Mouse (Mus musculus) heart, embryonic 11.5 days (tissue): ENCODE results near the gene Sipa1l2. TPM values are rescaled to one million over a fixed set of nuclear protein-coding genes. Genes with fewer than 3 reads are reported as not detected.
A peak's percentile ranks its signal among the peaks of the same experiment; 100 is the strongest.

ENCODE experiments used
- ATAC-seq: fragments of 200-750 bp; cut with Nextera tagmentation; replicated peaks from 2 replicates; pipeline ENCODE4 v1.8.0; 2017; ENCODE audit warnings: moderate library complexity; ENCODE audit not compliant: insufficient number of reproducible peaks, low FRiP score, low TSS enrichment
- H3K27ac ChIP-seq: fragments of 300-500 bp; sonication (generic); 2 replicates; pipeline ENCODE4 v1.5.1; 2014; ENCODE audit warnings: mild to moderate bottlenecking, low read depth, low read length
- H3K27me3 ChIP-seq: fragments of 300-500 bp; sonication (generic); 2 replicates; pipeline ENCODE4 v1.6.1; 2014; ENCODE audit warnings: mild to moderate bottlenecking, low read length, mixed read lengths; ENCODE audit not compliant: control insufficient read depth, insufficient read depth
- H3K36me3 ChIP-seq: fragments of 300-500 bp; sonication (generic); 2 replicates; pipeline ENCODE4 v1.6.1; 2014; ENCODE audit warnings: mild to moderate bottlenecking, low read length, moderate library complexity, mixed read lengths; ENCODE audit not compliant: control insufficient read depth, insufficient read depth
- H3K4me1 ChIP-seq: fragments of 300-500 bp; sonication (generic); 2 replicates; pipeline ENCODE4 v1.6.1; 2014; ENCODE audit warnings: low read length; ENCODE audit not compliant: control insufficient read depth, insufficient read depth
- H3K4me2 ChIP-seq: fragments of 300-500 bp; sonication (generic); 2 replicates; pipeline ENCODE4 v1.6.1; 2014; ENCODE audit warnings: mild to moderate bottlenecking, moderate library complexity
- H3K4me3 ChIP-seq: fragments of 300-500 bp; sonication (generic); 2 replicates; pipeline ENCODE4 v1.5.1; 2014; ENCODE audit warnings: low read depth, low read length
- H3K9ac ChIP-seq: fragments of 300-500 bp; sonication (generic); 2 replicates; pipeline ENCODE4 v1.6.1; 2014; ENCODE audit warnings: mild to moderate bottlenecking, low read depth, low read length, moderate library complexity
- H3K9me3 ChIP-seq: fragments of 300-500 bp; sonication (generic); replicated peaks from 2 replicates; pipeline ENCODE4 v1.6.1; 2016; ENCODE audit warnings: low read length; ENCODE audit not compliant: control insufficient read depth
- WGBS: fragments of 180-500 bp; shearing (Covaris S2); extraction: QIAGEN DNeasy Blood & Tissue Kit; methylation state at CpG from one replicate; pipeline ENCODE4 v1.1.7; 2014; ENCODE audit not compliant: insufficient replicate concordance; 5-methylcytosine and 5-hydroxymethylcytosine counted together
- polyA plus RNA-seq: library from polyadenylated mRNA; unstranded; fragments of >200 nt; fragmentation: Nextera tagmentation; extraction: Ambion mirVana; gene quantifications from 2 replicates; pipeline ENCODE4 v1.2.1, GENCODE M21; 2014

The Sipa1l2 gene
- polyA plus RNA-seq, 1 experiment from 2014 or later = 16.8 TPM

- Histone ChIP-seq H3K4me2 (no peak overlapping the region), H3K4me3 (no peak overlapping the region), H3K27me3 (no peaks in the 10 kb centered on the region), H3K9ac (no peak overlapping the region), H3K4me1 (peaks cover 72% of the 10 kb centered on the region), H3K36me3 (no peaks in the 10 kb centered on the region), H3K27ac (peak overlapping the region; percentile 36), H3K9me3 (no peaks in the 10 kb centered on the region)
- 47% methylated on average over 10 of the region's 10 CpGs for WGBS
- 0 out of 2 replicates have a peak, but pooled peaks have one; percentile 24 for ATAC-seq
These were observed 71.1 kb downstream of the Sipa1l2 start for GRCm38 (mm10) chr8:125498508-125498907.

GRCm38 (mm10) chr8:125495545-125495944 lies 74.1 kb downstream of the Sipa1l2 start:
- Histone ChIP-seq H3K9me3 (no peaks in the 10 kb centered on the region), H3K4me2 (no peak overlapping the region), H3K27ac (peak overlapping the region; percentile 29; the same call in 1 of the 2 replicates), H3K36me3 (peaks cover 9% of the 10 kb centered on the region; the same call in 1 of the 2 replicates), H3K27me3 (no peaks in the 10 kb centered on the region), H3K9ac (no peak overlapping the region), H3K4me3 (no peak overlapping the region), H3K4me1 (peaks cover 74% of the 10 kb centered on the region)
- no peak for ATAC-seq
- 75% methylated on average over 2 of the region's 2 CpGs for WGBS

- no peaks in the 10 kb centered on the region for H3K27me3 ChIP-seq
- H3K27ac ChIP-seq = no peak overlapping the region
- no peak for ATAC-seq
- peaks cover 9% of the 10 kb centered on the region; the same call in 1 of the 2 replicates for H3K36me3 ChIP-seq
- H3K4me2 ChIP-seq = no peak overlapping the region
- peaks cover 64% of the 10 kb centered on the region for H3K4me1 ChIP-seq
- H3K9ac ChIP-seq = no peak overlapping the region
- WGBS = 53% methylated on average over 6 of the region's 6 CpGs
- no peak overlapping the region for H3K4me3 ChIP-seq
- H3K9me3 ChIP-seq = no peaks in the 10 kb centered on the region
These were observed 76.3 kb downstream of the Sipa1l2 start for GRCm38 (mm10) chr8:125493254-125493815.

- Histone ChIP-seq H3K9ac (no peak overlapping the region), H3K9me3 (no peaks in the 10 kb centered on the region), H3K27me3 (no peaks in the 10 kb centered on the region), H3K36me3 (peaks cover 13% of the 10 kb centered on the region; the same call in 1 of the 2 replicates), H3K4me1 (peaks cover 59% of the 10 kb centered on the region), H3K4me3 (no peak overlapping the region), H3K27ac (no peak overlapping the region), H3K4me2 (no peak overlapping the region)
- 44% methylated on average over 11 of the region's 11 CpGs for WGBS
- ATAC-seq = no peak
These were observed 77.2 kb downstream of the Sipa1l2 start for GRCm38 (mm10) chr8:125492416-125492815.

GRCm38 (mm10) chr8:125488747-125489146 lies 80.9 kb downstream of the Sipa1l2 start:
- 50% methylated on average over 1 of the region's 1 CpGs for WGBS
- H3K9me3 ChIP-seq = no peaks in the 10 kb centered on the region
- H3K27ac ChIP-seq = peak overlapping the region; percentile 7; the same call in 1 of the 2 replicates
- no peak for ATAC-seq
- no peak overlapping the region for H3K4me2 ChIP-seq
- peaks cover 41% of the 10 kb centered on the region for H3K4me1 ChIP-seq
- H3K27me3 ChIP-seq = no peaks in the 10 kb centered on the region
- H3K36me3 ChIP-seq = peaks cover 19% of the 10 kb centered on the region; the same call in 1 of the 2 replicates
- no peak overlapping the region for H3K4me3 ChIP-seq
- no peak overlapping the region for H3K9ac ChIP-seq

GRCm38 (mm10) chr8:125485715-125486114 lies 83.9 kb downstream of the Sipa1l2 start:
- Histone ChIP-seq H3K9ac (no peak overlapping the region), H3K4me2 (no peak overlapping the region), H3K9me3 (no peaks in the 10 kb centered on the region), H3K27ac (no peak overlapping the region), H3K27me3 (no peaks in the 10 kb centered on the region), H3K4me3 (no peak overlapping the region), H3K4me1 (peaks cover 35% of the 10 kb centered on the region), H3K36me3 (peaks cover 23% of the 10 kb centered on the region)
- WGBS = 79% methylated on average over 3 of the region's 3 CpGs
- no peak for ATAC-seq

GRCm38 (mm10) chr8:125484530-125485196 lies 84.9 kb downstream of the Sipa1l2 start:
- Histone ChIP-seq H3K27ac (peak overlapping the region; percentile 59), H3K4me1 (peaks cover 35% of the 10 kb centered on the region), H3K4me2 (no peak overlapping the region), H3K9ac (no peak overlapping the region), H3K36me3 (peaks cover 30% of the 10 kb centered on the region), H3K9me3 (no peaks in the 10 kb centered on the region), H3K27me3 (no peaks in the 10 kb centered on the region), H3K4me3 (no peak overlapping the region)
- 54% methylated on average over 7 of the region's 7 CpGs for WGBS
- ATAC-seq = no peak

GRCm38 (mm10) chr8:125482491-125483096 lies 87.0 kb downstream of the Sipa1l2 start:
- Histone ChIP-seq H3K4me1 (peaks cover 25% of the 10 kb centered on the region), H3K4me2 (no peak overlapping the region), H3K27ac (no peak overlapping the region), H3K4me3 (no peak overlapping the region), H3K36me3 (peaks cover 32% of the 10 kb centered on the region), H3K27me3 (no peaks in the 10 kb centered on the region), H3K9ac (no peak overlapping the region), H3K9me3 (no peaks in the 10 kb centered on the region)
- no peak for ATAC-seq
- WGBS = 72% methylated on average over 5 of the region's 5 CpGs
